Mouse (Mus musculus) liver, adult 2 months (tissue): ENCODE measurements around the gene Gm4450. TPM values are rescaled to one million over a fixed set of nuclear protein-coding genes. Genes with fewer than 3 reads are reported as not detected.
"Not testable (repeated sequence)": the region's sequence is repeated elsewhere in the genome, so short reads cannot be mapped to it uniquely, and the experiment has no call there.

Source experiments
- DNase-seq: peaks from one replicate; pipeline ENCODE4 v3.0.0-alpha.2; 2011; ENCODE audit warnings: low read depth, low spot score; ENCODE audit errors: extremely low read depth
- H3K27ac ChIP-seq: fragments of 200-500 bp; replicated peaks from 2 replicates; pipeline ENCODE4 v1.5.1; 2012; ENCODE audit warnings: low read depth, mild to moderate bottlenecking, control low read depth, inconsistent platforms, low read length; ENCODE audit not compliant: insufficient read depth
- H3K27me3 ChIP-seq: fragments of 200-500 bp; 2 replicates; pipeline ENCODE4 v1.6.1; 2012; ENCODE audit warnings: mild to moderate bottlenecking, moderate library complexity, low read length, inconsistent platforms; ENCODE audit not compliant: control insufficient read depth, insufficient read depth
- H3K36me3 ChIP-seq: fragments of 200-500 bp; 2 replicates; pipeline ENCODE4 v1.6.1; 2012; ENCODE audit warnings: low read length, inconsistent platforms; ENCODE audit not compliant: control insufficient read depth, insufficient read depth
- H3K4me1 ChIP-seq: fragments of 200-500 bp; 2 replicates; pipeline ENCODE4 v1.6.1; 2011; ENCODE audit warnings: low read length; ENCODE audit not compliant: control insufficient read depth, insufficient read depth
- H3K4me3 ChIP-seq: fragments of 200-500 bp; 2 replicates; pipeline ENCODE4 v1.5.1; 2011; ENCODE audit warnings: low read depth, mild to moderate bottlenecking, control low read depth, low read length, moderate library complexity; ENCODE audit not compliant: insufficient read depth
- H3K79me2 ChIP-seq: fragments of 200-500 bp; 2 replicates; pipeline ENCODE4 v1.6.1; 2012; ENCODE audit warnings: inconsistent platforms, mild to moderate bottlenecking, low read length, moderate library complexity; ENCODE audit not compliant: control insufficient read depth, insufficient read depth
- H3K9ac ChIP-seq: fragments of 200-500 bp; 2 replicates; pipeline ENCODE4 v1.6.1; 2012; ENCODE audit warnings: low read depth, mild to moderate bottlenecking, control low read depth, inconsistent platforms, low read length
- WGBS: fragments of 180-500 bp; shearing (Covaris S2); methylation state at CpG from one replicate; pipeline ENCODE4 v1.1.7; 2018; 5-methylcytosine and 5-hydroxymethylcytosine counted together
- polyA plus RNA-seq: library from polyadenylated mRNA; depleted of rRNA; stranded (reverse); fragments of >200 nt; gene quantifications from 2 replicates; pipeline ENCODE4 v1.2.3, GENCODE M21; 2012; rRNA removed
- total RNA-seq: library from RNA; depleted of rRNA; stranded (reverse); fragments of >200 nt; gene quantifications from 2 replicates; pipeline ENCODE4 v1.2.3, GENCODE M21; 2014; rRNA removed

The Gm4450 gene
- total and polyA plus RNA-seq, 2 experiments: not detected

DNA sequence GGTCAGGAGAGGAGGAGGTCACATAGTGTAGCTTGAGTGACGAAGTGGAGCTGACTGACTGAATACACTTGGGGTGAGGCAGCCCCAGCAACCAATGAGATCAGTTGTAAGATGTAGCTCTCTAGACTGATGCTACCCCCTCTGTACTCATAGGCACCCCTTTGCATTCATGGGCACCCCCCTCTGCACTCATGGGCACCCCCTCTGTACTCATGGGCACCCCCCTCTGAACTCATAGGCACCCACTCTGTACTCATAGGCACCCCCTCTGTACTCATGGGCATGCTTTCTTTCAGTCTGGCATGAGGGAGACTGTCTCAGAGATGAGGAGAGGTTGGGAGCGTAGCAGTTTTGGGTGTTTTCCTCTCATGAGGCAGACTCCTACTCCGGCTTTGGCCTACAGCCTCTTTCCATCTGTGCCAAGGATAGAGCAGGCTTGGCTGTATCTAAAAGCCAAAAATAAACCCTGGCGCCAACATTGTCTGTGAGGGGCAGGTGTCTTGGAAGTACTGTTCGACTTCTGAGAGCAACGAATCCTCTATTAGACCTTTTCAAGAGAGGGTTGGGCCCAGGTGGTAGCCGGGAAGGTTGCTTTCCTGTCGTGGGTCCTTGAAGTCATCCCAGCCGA lies 52.5 kb downstream of the Gm4450 start:
- H3K27ac ChIP-seq, H3K36me3 ChIP-seq, H3K4me3 ChIP-seq, H3K4me1 ChIP-seq, H3K79me2 ChIP-seq, H3K27me3 ChIP-seq, H3K9ac ChIP-seq, DNase-seq: not testable (repeated sequence)
- 92% methylated on average over 9 of the region's 9 CpGs for WGBS

Other genes with a start within 250 kb of the Gm4450 start
- gene Reg4, start 235.0 kb downstream of the Gm4450 start, total RNA-seq: 0.37 TPM in 1 of 2 replicates, not detected in the other
- not detected in 2 replicates for gene Reg4, start 235.0 kb downstream of the Gm4450 start, polyA plus RNA-seq
- gene Hmgcs2, start 176.7 kb downstream of the Gm4450 start, total RNA-seq: 687 and 765 TPM in 2 replicates
- gene Hmgcs2, start 176.7 kb downstream of the Gm4450 start, polyA plus RNA-seq: 1,077 and 1,098 TPM in 2 replicates
- 0.92 and 3.2 TPM in 2 replicates for gene Phgdh, start 117.1 kb downstream of the Gm4450 start, total RNA-seq
- gene Phgdh, start 117.1 kb downstream of the Gm4450 start, polyA plus RNA-seq: 0.39 and 0.48 TPM in 2 replicates
- gene Zfp697, start 74.7 kb downstream of the Gm4450 start, total RNA-seq: 1.0 and 1.2 TPM in 2 replicates
- 0.73 and 1.3 TPM in 2 replicates for gene Zfp697, start 74.7 kb downstream of the Gm4450 start, polyA plus RNA-seq
- 0.13 and 0.37 TPM in 2 replicates for gene Hsd3b4, start 53.4 kb upstream of the Gm4450 start, total RNA-seq
- gene Hsd3b4, start 53.4 kb upstream of the Gm4450 start, polyA plus RNA-seq: not detected in 2 replicates
- 0.13 and 0.37 TPM in 2 replicates for gene Gm10681, start 131.7 kb upstream of the Gm4450 start, total RNA-seq
- not detected in 2 replicates for gene Gm10681, start 131.7 kb upstream of the Gm4450 start, polyA plus RNA-seq
- 2.6 and 20.0 TPM in 2 replicates for gene Hsd3b5, start 173.1 kb upstream of the Gm4450 start, total RNA-seq
- 2.4 and 24.1 TPM in 2 replicates for gene Hsd3b5, start 173.1 kb upstream of the Gm4450 start, polyA plus RNA-seq